Mouse (Mus musculus): ENCODE measurements around the gene Rnf34.

The Rnf34 gene

GRCm38 (mm10) chr5:122901666-122902065 is 51.8 kb downstream of the Rnf34 start:
- no peak for DNase-seq

GRCm38 (mm10) chr5:122902228-122902627 is 52.4 kb downstream of the Rnf34 start:
- no peak for DNase-seq

DNA sequence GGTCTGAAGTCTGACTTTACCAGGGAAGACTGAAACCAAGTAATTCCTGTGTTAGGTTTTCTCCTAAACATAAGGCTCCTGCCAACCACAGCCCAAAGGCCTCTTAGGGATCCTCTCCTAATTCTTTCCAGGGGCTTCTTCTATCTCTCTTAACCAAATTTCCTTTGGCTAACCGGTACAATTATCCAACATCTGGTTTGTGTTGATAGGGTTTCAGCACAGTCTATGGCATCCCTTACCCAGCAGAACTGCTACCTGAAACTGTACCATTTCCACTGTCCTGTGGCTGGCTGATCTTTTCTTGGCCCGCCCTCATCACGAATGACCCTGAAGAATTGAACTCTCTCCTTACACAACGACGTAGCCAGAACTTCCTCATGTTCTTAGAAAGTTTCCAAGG is 53.3 kb downstream of the Rnf34 start:
- DNase-seq = no peak

DNA sequence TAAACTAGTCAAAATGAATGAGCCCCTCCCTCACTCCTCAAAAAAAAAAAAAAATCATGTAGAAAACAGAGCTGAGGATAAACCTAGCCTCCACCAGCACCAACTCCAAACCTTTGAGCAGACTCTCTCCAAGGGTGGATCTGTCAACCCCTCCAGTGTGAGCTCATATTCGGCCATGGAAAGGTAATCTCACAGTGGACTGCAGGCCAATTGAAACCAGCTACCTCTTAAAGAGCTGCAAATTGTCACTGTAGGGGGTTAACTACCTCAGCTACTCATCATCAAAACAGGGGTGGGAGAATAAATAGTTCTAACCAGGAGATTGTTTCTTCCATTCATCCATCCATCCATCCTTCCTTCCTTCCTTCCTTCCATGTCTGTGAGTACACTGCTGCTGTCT is 57.3 kb downstream of the Rnf34 start:
- no peak for DNase-seq

GRCm38 (mm10) chr5:122908001-122908400 is 58.2 kb downstream of the Rnf34 start:
- no peak for DNase-seq

DNA sequence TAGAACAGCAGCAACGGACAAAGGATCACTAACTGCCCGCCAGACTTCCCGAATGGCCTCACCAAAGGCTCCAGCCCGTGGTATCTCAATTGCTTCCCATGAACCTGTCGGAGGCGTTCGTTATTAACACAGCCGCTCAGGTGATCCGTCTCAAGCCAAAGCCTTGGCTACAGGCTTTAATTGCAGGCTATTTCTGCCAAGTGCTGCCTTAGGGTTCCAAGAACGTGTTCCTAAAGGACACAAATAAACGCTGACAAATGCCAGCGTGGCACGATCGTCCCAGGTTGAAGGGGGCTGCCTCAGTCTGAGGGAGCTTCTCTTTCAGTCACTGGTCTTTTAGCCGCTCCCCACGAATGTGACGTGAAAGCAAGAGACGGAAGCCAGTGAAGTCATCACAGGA is 59.6 kb downstream of the Rnf34 start:
- DNase-seq = no peak

DNA sequence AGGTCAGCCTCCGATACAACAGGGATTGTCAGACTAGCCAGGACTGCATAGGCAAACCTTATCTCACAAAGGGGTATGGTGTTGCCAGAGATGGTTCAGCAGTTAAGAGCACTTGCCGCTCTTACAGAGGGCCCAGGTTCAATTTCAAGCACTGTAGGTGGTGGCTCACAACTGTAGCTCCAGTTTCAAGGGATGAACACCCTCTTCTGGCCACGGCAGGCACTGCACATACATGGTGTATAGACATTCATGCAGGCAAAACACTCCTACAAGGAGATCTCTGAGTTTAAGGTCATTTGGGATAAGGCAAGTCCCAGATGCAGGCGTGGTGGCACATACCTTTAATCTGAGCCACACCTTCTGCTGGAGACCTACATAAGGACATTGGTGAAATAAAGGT is 63.0 kb downstream of the Rnf34 start:
- no peak for DNase-seq

DNA sequence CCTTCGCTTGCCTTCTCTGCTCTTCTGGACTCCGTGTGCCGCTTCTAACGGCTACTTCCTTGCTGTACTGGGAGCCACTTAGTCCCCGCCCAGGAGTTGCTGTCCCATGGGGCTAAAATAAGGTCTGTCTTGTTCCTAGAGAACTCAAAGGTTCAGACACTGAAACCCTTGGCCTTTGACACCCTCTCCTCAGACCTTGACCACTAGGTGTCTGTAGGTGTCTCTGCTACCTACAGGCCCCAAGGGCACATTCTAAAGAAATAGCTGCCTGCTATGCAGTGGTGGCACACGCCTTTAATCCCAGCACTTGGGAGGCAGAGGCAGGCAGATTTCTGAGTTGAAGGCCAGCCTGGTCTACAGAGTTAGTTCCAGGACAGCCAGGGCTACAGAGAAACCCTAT is 66.3 kb downstream of the Rnf34 start:
- DNase-seq = no peak

DNA sequence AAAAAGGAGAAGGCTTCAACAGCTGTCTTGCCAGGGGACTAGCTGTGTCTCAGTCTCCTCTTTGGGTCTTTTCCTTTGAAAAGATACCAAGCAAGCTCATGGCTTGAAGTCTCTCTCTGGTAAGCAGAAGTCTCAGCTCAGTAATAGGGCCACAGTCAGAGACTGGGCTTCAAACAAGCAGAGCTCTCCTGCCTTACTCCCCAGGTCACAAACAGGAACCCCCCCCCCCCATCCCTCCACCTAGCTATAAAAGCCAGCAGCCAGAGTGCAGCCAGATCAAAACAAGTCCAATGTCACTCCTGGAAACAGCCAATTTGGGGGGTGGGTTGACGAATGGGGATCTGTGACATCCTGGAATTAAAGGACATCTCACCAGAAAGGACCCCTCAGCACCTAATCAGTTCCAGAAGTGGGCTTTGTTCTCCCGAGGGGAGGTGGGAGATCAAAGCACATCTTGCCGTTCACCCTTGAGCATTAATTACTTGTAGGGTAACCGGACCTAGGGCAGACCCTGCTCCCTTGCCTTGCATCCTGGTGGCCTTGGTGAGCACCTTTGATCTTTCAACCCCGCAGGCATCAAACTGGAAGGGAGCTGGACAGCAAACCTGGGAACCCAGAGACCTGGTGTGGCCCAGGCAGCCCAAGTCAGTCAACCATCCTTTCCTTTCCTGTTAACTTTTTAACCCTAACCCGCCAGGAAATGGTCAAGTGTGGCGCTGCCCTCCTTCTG is 68.3 kb downstream of the Rnf34 start:
- DNase-seq = no peak

DNA sequence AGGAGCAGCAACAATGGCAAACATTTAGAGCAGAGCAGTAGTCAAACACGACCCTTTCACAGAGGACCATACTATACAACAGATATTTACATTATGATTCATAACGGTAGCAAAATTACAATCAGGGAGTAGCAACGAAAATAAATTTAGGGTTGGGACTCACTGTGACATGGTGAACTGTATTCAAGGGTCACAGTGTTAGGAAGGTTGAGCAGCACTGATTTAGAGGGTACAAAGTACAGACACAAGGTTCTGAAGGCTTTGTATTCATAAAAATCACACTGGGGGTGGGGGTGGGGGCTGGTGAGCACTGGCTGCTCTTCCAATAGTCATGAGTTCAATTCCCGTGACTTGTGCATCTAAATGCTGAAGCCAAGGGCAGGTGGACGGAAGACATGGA is 70.7 kb downstream of the Rnf34 start:
- DNase-seq = no peak

Measured in layer of hippocampus, adult 9-11 months (tissue).